Mouse (Mus musculus): Measurements from ENCODE around the gene Cux1.

Cux1 gene

DNA sequence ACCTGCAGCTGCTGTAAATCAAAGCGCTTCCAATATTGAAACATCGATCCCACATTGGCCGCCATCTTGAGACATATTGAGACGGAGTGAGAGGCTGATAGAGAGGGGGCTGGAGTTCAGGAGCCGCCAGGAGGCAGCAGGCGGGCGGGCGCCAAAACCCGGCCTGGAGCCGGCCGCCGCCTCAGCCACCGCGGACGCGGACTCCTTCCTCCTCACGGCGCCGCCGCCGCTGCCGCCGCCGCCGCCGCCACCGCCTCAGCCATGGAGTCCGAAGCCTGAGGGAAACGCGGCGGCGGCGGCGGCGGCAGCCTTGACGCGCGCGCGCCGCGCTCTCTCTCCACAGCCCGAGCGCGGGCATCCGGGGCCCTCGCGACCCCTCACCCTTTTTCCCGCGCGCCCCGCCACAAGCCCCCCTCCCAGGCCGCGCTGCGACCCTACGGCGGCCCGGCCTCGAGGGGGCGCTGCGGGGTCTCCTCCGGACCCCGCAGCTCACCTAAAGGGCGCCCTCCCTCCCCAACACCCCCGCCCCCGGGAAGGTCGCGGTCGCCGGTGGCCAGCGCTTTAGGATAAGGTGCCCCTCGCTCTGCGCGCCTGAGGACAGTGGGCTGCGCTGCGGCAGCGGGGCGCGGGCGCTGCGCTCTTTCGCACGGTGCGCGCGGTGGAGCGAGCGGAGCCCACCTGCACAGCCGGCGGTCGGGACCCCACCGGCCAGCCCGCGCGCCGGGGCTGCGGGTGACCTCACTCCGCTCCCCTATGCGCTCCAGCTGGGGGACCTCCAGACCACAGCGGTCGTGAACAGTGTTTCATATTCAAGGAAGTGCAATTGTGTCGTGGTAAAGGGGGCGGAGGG is at the start of gene Cux1:
Gene Cux1, minus strand, starts transcription at position 315 of the 850 bp plus-strand sequence.
- DNase-seq, result peak; percentile 89

DNA sequence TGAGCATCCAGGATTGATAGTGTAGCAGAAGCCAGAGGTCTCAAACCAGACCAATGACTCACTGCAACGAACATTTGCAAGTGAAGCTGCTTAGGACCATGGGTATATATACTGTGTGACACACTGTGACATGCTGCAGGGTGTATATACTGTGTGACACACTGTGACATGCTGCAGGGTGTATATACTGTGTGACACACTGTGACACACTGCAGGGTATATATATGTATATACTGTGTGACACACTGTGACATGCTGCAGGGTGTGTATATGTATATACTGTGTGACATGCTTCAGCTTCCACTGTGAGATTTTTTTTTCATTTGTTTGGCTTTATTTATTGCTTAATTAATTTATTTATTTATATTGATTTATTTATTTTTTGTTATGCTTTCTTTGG is 45.1 kb upstream of the Cux1 start:
- DNase-seq, result no peak

- peak; percentile 79 for DNase-seq
These were observed 41.6 kb upstream of the Cux1 start for GRCm38 (mm10) chr5:136608814-136609434.

- no peak for DNase-seq
These were observed 37.9 kb upstream of the Cux1 start for GRCm38 (mm10) chr5:136605144-136605543.

- DNase-seq, result no peak
These were observed 36.1 kb upstream of the Cux1 start for GRCm38 (mm10) chr5:136603176-136603964.

- DNase-seq, result no peak
These were observed 33.2 kb upstream of the Cux1 start for GRCm38 (mm10) chr5:136600511-136600910.

DNA sequence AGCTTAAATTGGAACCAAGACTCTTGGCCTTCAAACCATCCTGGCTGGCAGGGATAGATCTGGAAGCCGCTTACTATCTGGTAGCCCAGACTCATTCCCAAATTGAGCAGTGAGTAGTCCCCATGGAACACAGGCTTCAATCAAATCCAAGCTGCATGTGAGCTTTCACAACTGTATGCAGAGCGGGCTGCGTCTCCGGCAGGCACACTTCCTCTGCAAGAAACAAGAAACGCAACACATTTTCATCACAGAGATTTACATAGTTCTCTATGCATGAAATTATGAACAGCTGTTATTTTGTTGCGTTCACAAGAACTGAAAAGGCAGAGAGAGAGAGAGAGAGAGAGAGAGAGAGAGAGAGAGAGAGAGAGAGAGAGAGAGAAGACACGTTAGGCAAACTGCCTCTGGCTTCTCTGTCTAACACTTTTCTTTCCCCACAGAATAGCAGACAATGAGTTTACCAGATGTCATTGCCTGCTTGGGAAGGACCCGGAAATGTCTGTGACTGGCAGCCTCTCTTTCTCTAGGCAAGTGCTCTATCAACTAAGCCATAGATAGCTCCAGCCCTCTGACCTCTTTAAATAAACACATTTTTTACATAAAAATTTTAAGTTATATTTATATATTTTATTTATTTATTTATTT is 27.7 kb upstream of the Cux1 start:
- DNase-seq, result no peak

- DNase-seq, result no peak
These were observed 24.7 kb upstream of the Cux1 start for GRCm38 (mm10) chr5:136591816-136592499.

- DNase-seq, result no peak
These were observed 21.7 kb upstream of the Cux1 start for GRCm38 (mm10) chr5:136589002-136589401.

DNA sequence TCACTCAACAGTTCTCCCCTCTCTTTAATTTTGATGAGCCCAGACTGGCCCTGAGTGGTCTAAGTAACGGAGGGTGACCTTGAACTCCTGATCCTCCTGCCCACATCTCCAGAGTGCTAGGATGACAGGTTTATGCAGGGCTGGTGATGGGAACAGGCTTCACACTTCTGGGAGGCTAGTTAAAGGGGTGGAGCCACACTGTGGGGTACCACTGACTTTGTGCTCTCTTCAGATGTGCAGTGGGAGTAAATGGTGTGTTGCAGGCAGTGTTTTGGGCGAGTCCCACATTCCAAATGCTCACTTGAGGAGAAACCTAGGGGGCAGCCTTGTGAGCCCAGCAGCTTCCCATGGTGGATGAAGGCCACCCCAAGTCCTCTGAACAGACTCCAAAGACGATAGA is 21.2 kb upstream of the Cux1 start:
- no peak for DNase-seq

GRCm38 (mm10) chr5:136584676-136585285 is 17.5 kb upstream of the Cux1 start:
- no peak for DNase-seq

DNA sequence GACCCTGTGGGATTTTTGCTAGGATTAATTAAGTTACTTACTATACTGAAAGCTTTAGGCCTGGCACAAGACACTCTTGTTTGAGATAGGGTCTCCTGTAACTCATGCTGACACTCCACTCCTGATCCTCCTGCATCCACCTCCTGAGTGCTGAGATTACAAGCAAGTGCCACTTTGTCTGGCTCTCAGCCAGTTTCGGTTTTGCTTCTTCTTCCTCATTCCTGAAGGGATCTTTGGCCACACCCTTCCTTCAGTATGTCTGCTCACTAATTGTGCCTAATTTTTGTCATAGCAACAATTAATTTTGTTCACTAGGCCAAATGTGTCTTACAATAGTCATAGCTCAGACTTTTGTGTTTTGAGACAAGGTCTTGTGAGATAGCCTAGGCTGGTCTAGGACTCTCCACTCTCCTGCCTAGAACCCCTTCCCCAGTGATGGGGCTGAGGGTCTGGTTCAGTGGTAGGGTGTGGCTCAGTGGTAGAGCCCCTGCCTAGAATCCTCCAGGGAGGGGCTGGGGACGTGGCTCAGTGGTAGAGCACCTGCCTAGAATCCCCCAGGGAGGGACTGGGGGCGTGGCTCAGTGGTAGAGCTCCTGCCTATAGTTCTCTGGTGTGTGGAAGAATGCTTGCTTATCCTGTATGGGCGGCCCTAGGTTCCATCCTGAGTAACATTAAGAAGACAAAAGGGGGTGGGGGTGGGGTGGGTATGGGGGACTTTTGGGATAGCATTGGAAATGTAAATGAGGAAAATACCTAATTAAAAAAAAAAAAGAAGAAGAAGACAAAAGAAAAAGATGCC is 16.6 kb upstream of the Cux1 start:
- DNase-seq, result peak; percentile 69

GRCm38 (mm10) chr5:136583256-136583655 is 16.0 kb upstream of the Cux1 start:
- no peak for DNase-seq

DNA sequence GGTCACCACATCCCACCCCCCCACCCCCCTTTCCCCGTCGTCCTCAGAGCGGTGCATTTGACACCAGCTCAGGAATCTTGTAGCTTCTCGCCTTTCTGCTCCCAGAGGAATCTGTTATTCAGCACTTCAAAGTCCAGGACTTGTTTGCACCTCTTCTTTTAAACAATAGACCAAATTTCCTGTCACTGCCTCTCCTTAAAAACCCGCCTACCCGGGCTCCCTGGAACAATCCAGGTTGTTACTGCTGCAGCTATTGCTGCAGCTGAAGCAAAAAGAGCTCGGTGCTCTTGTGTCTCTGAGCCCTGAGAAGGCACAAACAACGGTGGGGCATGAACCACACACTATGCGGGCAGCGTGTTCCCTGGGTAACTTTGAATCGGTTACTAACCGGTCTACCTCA is 14.9 kb upstream of the Cux1 start:
- no peak for DNase-seq

DNA sequence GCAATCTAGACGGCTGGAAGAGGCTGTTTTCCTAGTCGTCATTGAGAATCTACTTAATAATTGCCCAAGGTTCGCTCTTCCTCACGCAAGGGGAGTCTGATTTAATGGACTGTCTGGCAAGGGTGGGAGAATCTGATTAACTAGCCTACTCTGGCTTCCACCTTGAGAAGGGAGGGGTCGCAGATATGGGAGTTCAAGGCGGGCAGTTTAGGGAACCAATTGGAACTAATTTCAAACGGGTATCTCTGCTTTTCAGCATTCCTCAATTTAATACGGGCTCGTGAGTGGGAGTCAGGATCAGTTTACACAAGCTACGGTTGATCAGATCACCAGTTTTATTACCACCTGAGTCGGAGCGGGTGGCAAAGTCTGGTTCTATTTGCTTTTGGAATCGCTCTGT is 14.3 kb upstream of the Cux1 start:
- no peak for DNase-seq

- DNase-seq, result peak; percentile 75
These were observed 13.9 kb upstream of the Cux1 start for GRCm38 (mm10) chr5:136581166-136581565.

- no peak for DNase-seq
These were observed 10.9 kb upstream of the Cux1 start for GRCm38 (mm10) chr5:136578201-136578600.

DNA sequence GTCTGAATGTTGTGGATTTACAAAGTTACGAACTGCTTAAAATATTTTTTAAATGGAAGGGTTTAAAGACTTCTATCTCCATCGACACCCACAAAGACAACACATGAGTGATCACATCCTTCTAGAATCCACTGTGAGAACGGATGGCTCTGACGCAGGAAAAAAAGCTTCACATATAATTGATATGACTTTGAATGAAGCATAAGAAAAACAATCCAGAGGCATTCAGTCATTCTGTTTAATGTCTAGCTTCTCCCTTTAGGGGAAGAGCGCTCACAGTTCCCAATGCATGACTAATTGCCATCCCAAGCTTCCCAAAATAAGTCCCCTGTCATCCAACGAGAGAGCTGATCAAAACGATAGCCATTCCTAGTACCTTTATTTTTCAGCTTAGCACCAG is 2.9 kb upstream of the Cux1 start:
- no peak for DNase-seq

DNA sequence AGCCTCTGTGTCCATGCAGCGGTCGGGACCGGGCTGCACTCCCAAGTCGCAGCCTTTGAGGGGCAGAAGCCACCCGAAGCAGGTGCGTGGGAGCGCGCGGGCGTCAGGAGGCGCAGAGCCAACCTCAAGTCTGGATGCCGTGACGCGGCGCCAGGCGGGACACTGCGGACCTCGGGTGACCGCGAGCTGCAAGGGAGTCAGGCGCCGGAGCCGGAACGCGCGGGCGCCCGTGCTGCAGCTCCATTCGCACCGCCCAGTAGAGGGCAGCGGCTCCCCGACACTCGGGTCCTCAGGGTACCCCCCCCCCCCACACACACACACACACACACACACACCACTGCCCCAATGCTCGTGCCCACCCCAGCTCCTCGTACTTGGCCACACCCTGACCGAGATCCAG is 1.5 kb upstream of the Cux1 start:
- peak; percentile 87 for DNase-seq

DNA sequence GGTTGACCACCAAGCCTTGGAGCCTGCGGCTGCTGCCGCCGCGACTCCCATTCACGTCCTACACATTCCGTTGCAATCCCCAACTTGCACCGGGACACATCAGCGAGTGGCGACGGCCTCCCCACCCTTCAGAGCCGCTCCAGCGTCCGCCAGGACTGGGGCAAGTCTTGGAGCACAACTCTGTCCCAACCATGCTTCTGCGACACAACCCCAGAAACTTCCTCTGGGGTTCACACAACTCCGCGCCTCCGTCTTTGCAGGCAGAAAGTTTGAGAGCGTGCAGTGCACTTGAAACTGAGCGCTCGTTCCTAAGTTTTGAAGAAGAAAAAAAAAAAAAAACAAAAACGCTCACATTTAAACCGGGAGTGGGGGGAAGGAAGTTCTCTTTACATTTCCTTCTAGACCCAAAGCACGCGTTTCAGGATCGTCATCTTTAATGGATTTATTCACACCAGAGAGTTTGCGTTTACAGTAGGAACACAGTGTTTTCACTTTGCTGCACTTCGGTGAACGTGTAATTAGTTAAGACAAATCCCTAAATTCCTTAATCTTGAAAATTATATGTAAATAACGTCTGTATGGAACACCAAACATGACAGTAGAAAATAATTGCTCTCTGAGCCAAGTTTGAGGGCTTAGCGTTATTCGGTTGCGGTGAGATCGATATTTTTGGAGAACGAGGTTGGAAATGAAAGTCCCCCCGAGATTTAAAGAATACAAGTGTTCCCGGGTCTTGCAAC is 906 bp upstream of the Cux1 start:
- DNase-seq, result peak; percentile 42

DNA sequence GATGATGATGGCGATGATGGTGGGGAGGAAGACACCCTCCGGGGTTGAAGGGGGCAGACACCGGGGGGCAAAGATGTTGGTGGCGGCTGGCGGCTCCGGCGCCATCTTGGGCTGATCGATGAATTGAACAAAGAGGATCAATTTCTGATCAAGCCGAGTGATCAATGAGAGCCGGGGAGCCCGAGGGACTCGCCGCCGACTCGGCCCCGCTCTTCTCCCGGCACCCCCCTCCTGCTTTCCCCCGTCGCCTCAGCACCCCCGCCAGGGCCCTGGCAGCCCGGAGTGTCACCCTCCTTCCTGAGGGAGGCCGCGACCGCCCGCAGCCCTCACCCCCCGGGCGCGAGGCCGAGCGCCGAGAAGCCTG is 496 bp downstream of the Cux1 start:
- DNase-seq, result no peak
